23 mouse cellular contexts compared by ENCODE assay signal in genomic region chr6:83704294-83704693, GRCm38 (mm10). TPM values are rescaled to one million over a fixed set of nuclear protein-coding genes. Genes with fewer than 3 reads are reported as not detected.
"Had no signal": no experiment of that assay in that cellular context is flagged by ENCODE, and none has a peak within 500 bp of the region (broad histone marks: within the 10 kb centered on the region; RNA-seq: fewer than 3 reads in every experiment).

No protein-coding gene starts in this region.

- H3K27ac ChIP-seq: liver, embryonic 12.5 days; liver, embryonic 14.5 days; macrophage; neural tube, embryonic 13.5 days; stomach, embryonic 15.5 days; stomach, postnatal 0 days had no signal

- H3K4me1 ChIP-seq: liver, embryonic 12.5 days; neural tube, embryonic 13.5 days; stomach, embryonic 15.5 days had no signal

- H3K4me2 ChIP-seq: liver, embryonic 12.5 days; lung, embryonic 14.5 days; neural tube, embryonic 13.5 days; stomach, embryonic 15.5 days had no signal

- H3K4me3 ChIP-seq: liver, embryonic 12.5 days; megakaryocyte, embryonic 14.5 days; neural tube, embryonic 13.5 days; stomach, embryonic 15.5 days had no signal

- H3K9ac ChIP-seq: liver, embryonic 12.5 days; liver, embryonic 14.5 days; lung, embryonic 14.5 days; neural tube, embryonic 13.5 days; stomach, embryonic 15.5 days had no signal

- H3K9me3 ChIP-seq: liver, embryonic 12.5 days; megakaryocyte, embryonic 14.5 days; neural tube, embryonic 13.5 days; stomach, embryonic 15.5 days had no signal

- DNase-seq: lung, adult 18-20 months; lung, embryonic 14.5 days; lung, postnatal 10 days; lung, postnatal 36 days; midbrain, embryonic 14.5 days; right cerebral cortex, postnatal 14 days; thymus, adult 18-20 months; thymus, postnatal 14 days; thymus, postnatal 36 days had no signal

- ATAC-seq: liver, embryonic 12.5 days had no signal

- H3K36me3 ChIP-seq: liver, embryonic 12.5 days; neural tube, embryonic 13.5 days; stomach, embryonic 15.5 days had no signal

RNA-seq across cellular contexts. Expression of gene Vax2, which starts 6.8 kb away (rescaled TPM):
- polyA plus RNA-seq: liver, embryonic 12.5 days; liver, embryonic 14.5 days; liver, embryonic 16.5 days; lung, embryonic 14.5 days; lung, embryonic 16.5 days; macrophage; midbrain, postnatal 0 days; neural tube, embryonic 11.5 days; spleen, adult 2 months; stomach, embryonic 15.5 days; stomach, postnatal 0 days; thymus, postnatal 0 days had no signal

RNA-seq across cellular contexts. Expression of gene Cd207, which starts 26.6 kb away (rescaled TPM):
- polyA plus RNA-seq: lung, embryonic 14.5 days; lung, embryonic 16.5 days; macrophage; midbrain, embryonic 14.5 days; midbrain, postnatal 0 days; neural tube, embryonic 11.5 days; neural tube, embryonic 13.5 days; stomach, postnatal 0 days; testis, adult 2 months had no signal

RNA-seq across cellular contexts. Expression of gene Atp6v1b1, which starts 38.5 kb away (rescaled TPM):
- polyA plus RNA-seq: liver, embryonic 12.5 days; liver, embryonic 16.5 days; lung, embryonic 14.5 days; macrophage; midbrain, embryonic 14.5 days; neural tube, embryonic 11.5 days; neural tube, embryonic 13.5 days had no signal

RNA-seq across cellular contexts. Expression of gene Clec4f, which starts 48.3 kb away (rescaled TPM):
- polyA plus RNA-seq: lung, embryonic 14.5 days; macrophage; neural tube, embryonic 11.5 days; neural tube, embryonic 13.5 days; spleen, adult 2 months had no signal

RNA-seq across cellular contexts. Expression of gene Ankrd53, which starts 58.1 kb away (rescaled TPM):
- polyA plus RNA-seq: liver, embryonic 12.5 days; liver, embryonic 16.5 days; lung, embryonic 16.5 days; macrophage; neural tube, embryonic 11.5 days; neural tube, embryonic 13.5 days; spleen, adult 2 months; stomach, embryonic 15.5 days; stomach, postnatal 0 days; thymus, postnatal 0 days had no signal
